Mouse (Mus musculus) forebrain, embryonic 14.5 days (tissue): ENCODE measurements around the gene Olfr894. TPM values are rescaled to one million over a fixed set of nuclear protein-coding genes. Genes with fewer than 3 reads are reported as not detected.
"Not testable (repeated sequence)": the region's sequence is repeated elsewhere in the genome, so short reads cannot be mapped to it uniquely, and the experiment has no call there.

Experiments
- ATAC-seq: fragments of 200-750 bp; cut with Nextera tagmentation; 2 replicates; pipeline ENCODE4 v1.8.0; 2017; ENCODE audit warnings: mild to moderate bottlenecking, moderate library complexity
- DNase-seq: peaks from one replicate; pipeline ENCODE4 v3.0.0-alpha.2; 2015; ENCODE audit warnings: low spot score
- H3K27ac ChIP-seq: fragments of 300-500 bp; sonication (generic); 2 replicates; pipeline ENCODE4 v1.5.1; 2014; ENCODE audit warnings: low read depth, mild to moderate bottlenecking, control low read depth, low read length, moderate library complexity
- H3K27me3 ChIP-seq: fragments of 300-500 bp; sonication (generic); replicated peaks from 2 replicates; pipeline ENCODE4 v1.6.1; 2014; ENCODE audit warnings: low read length, control low read depth, mixed read lengths; ENCODE audit not compliant: control insufficient read depth, insufficient read depth
- H3K36me3 ChIP-seq: fragments of 300-500 bp; sonication (generic); 2 replicates; pipeline ENCODE4 v1.6.1; 2014; ENCODE audit warnings: low read length, control low read depth; ENCODE audit not compliant: control insufficient read depth, insufficient read depth
- H3K4me1 ChIP-seq: fragments of 300-500 bp; sonication (generic); 2 replicates; pipeline ENCODE4 v1.6.1; 2014; ENCODE audit warnings: antibody characterized with exemption, low read length, control low read depth; ENCODE audit not compliant: control insufficient read depth, insufficient read depth
- H3K4me2 ChIP-seq: fragments of 300-500 bp; sonication (generic); 2 replicates; pipeline ENCODE4 v1.6.1; 2014; ENCODE audit warnings: mild to moderate bottlenecking, control low read depth, low read length
- H3K4me3 ChIP-seq: fragments of 300-500 bp; sonication (generic); 2 replicates; pipeline ENCODE4 v1.5.1; 2014; ENCODE audit warnings: low read depth, low read length, control low read depth
- H3K9ac ChIP-seq: fragments of 300-500 bp; sonication (generic); 2 replicates; pipeline ENCODE4 v1.6.1; 2014; ENCODE audit warnings: mild to moderate bottlenecking, low read length, control low read depth, moderate library complexity
- H3K9me3 ChIP-seq: fragments of 300-500 bp; sonication (generic); replicated peaks from 2 replicates; pipeline ENCODE4 v1.6.1; 2016; ENCODE audit warnings: low read length, control low read depth, mixed read lengths; ENCODE audit not compliant: control insufficient read depth
- WGBS: fragments of 180-500 bp; shearing (Covaris S2); extraction: QIAGEN DNeasy Blood & Tissue Kit; methylation state at CpG from one replicate; pipeline ENCODE4 v1.1.7; 2014; 5-methylcytosine and 5-hydroxymethylcytosine counted together
- polyA plus RNA-seq: library from polyadenylated mRNA; unstranded; fragments of >200 nt; fragmentation: Nextera tagmentation; extraction: Ambion mirVana; gene quantifications from 2 replicates; pipeline ENCODE4 v1.2.1, GENCODE M21; 2014

Olfr894 gene
- polyA plus RNA-seq: not detected in 2 replicates

- H3K9me3 ChIP-seq: no peaks in the 10 kb centered on the region
- no peaks in the 10 kb centered on the region for H3K36me3 ChIP-seq
- no peak within 1 kb of the TSS for H3K4me3 ChIP-seq
- ATAC-seq (no peak), DNase-seq (no peak)
- no peaks in the 10 kb centered on the region for H3K27me3 ChIP-seq
- no peak within 1 kb of the TSS for H3K9ac ChIP-seq
- no peak within 1 kb of the TSS for H3K4me2 ChIP-seq
- H3K27ac ChIP-seq: no peak within 1 kb of the TSS
- no peaks in the 10 kb centered on the region for H3K4me1 ChIP-seq
These were observed at the start of gene Olfr894 for GRCm38 (mm10) chr9:38217755-38218154. Gene Olfr894, plus strand, starts transcription at chr9:38218055.

DNA sequence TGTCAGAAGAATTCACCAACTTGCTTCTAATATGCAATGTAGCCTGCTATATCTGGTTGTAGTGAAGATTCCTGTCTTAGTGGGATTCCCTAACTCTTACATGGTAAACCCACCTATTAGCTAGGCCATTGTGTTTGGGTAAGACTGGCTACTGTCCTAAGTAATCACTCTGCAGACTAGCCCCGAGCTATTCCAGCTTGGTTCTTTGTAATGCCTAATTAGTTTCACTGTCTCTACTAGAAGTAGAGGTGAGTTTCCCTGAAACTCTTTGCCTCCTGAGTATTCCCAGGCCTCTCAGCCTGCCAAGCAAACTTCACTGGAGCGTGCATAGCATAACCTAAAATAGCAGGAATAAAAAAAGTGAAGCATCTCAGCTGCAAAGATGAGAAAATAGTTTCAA, 49.5 kb upstream of the Olfr894 start:
- WGBS: 44% methylated on average over 2 of the region's 2 CpGs
- not testable (repeated sequence) for H3K4me2 ChIP-seq, H3K36me3 ChIP-seq, H3K4me1 ChIP-seq, H3K27me3 ChIP-seq, DNase-seq, H3K27ac ChIP-seq, ATAC-seq, H3K9ac ChIP-seq, H3K4me3 ChIP-seq, H3K9me3 ChIP-seq

DNA sequence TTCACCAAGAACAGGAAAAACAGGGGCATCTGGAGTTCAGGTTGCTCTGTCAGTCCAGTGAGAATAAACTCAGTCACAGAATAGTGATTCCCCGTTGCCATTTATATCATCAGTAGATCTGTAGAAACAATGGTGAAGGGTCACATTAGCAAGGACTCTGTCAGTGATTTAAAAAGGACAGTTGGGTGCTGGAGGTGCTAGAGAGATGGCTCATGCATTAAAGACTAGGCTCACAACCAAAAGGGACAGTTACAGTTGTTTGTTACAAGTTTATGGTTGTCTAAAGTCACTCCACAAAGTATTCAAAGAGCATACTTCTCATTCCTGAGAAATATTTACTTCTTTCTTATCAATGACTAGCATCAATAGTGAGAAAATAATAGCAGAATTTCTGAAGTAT, 37.1 kb upstream of the Olfr894 start, which contains the start of gene Olfr891:
Olfr891 (minus strand) TSS at position 101 of the 400 bp plus-strand sequence.
- DNase-seq: no peak
- Histone ChIP-seq H3K4me1 (no peaks in the 10 kb centered on the region), H3K4me2 (no peak within 1 kb of the TSS), H3K4me3 (no peak within 1 kb of the TSS), H3K27ac (no peak within 1 kb of the TSS), H3K36me3 (no peaks in the 10 kb centered on the region), H3K27me3 (no peaks in the 10 kb centered on the region), H3K9me3 (no peaks in the 10 kb centered on the region), H3K9ac (no peak within 1 kb of the TSS)
- 93% methylated on average over 1 of the region's 1 CpGs for WGBS
- no peak for ATAC-seq

DNA sequence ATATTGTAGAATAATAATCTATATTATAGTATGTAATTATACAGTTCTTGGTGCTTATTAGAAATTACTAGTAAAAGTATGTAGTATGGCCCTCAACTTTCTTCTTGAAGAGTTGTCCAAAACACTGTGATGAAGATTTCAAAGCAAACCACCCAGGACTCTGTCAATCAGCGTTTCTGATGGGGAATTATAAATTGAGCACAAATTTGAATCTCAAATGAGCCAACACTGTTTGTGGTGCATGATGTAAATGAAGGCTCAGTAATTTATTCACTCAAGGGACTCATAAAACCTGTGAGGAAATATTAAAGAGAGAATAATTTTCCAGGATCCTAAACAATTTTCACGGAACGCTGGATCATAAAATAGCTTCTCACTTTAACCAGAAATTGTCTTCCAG, 9.8 kb upstream of the Olfr894 start, which contains the start of gene Olfr893:
Olfr893 (plus strand) TSS at position 301 of the 400 bp plus-strand sequence.
- Histone ChIP-seq H3K4me1 (no peaks in the 10 kb centered on the region), H3K27ac (no peak within 1 kb of the TSS), H3K27me3 (no peaks in the 10 kb centered on the region), H3K4me3 (no peak within 1 kb of the TSS), H3K9ac (no peak within 1 kb of the TSS), H3K36me3 (no peaks in the 10 kb centered on the region), H3K9me3 (no peaks in the 10 kb centered on the region), H3K4me2 (no peak within 1 kb of the TSS)
- DNase-seq (no peak), ATAC-seq (no peak)
- 78% methylated on average over 3 of the region's 3 CpGs for WGBS

GRCm38 (mm10) chr9:38252474-38252873, 34.6 kb downstream of the Olfr894 start, which contains the start of gene Olfr143:
Gene Olfr143, plus strand, starts transcription at chr9:38252774.
- Histone ChIP-seq H3K4me2 (no peak within 1 kb of the TSS), H3K4me1 (no peaks in the 10 kb centered on the region), H3K36me3 (no peaks in the 10 kb centered on the region), H3K27me3 (no peaks in the 10 kb centered on the region), H3K4me3 (no peak within 1 kb of the TSS), H3K27ac (no peak within 1 kb of the TSS), H3K9me3 (no peaks in the 10 kb centered on the region), H3K9ac (no peak within 1 kb of the TSS)
- ATAC-seq: no peak
- DNase-seq: no peak

- Histone ChIP-seq H3K27me3 (no peaks in the 10 kb centered on the region), H3K9me3 (no peaks in the 10 kb centered on the region), H3K9ac (no peak within 1 kb of the TSS), H3K36me3 (no peaks in the 10 kb centered on the region), H3K4me1 (no peaks in the 10 kb centered on the region), H3K4me3 (no peak within 1 kb of the TSS), H3K27ac (no peak within 1 kb of the TSS), H3K4me2 (no peak within 1 kb of the TSS)
- ATAC-seq (no peak), DNase-seq (no peak)
These were observed 49.7 kb downstream of the Olfr894 start, which contains the start of gene Olfr895 for GRCm38 (mm10) chr9:38267551-38267950. Gene Olfr895, plus strand, starts transcription at chr9:38267851.

Other genes with a start within 250 kb of the Olfr894 start
- gene Olfr881, start 226.2 kb upstream of the Olfr894 start, polyA plus RNA-seq: not detected in 2 replicates
- not detected in 2 replicates for gene Olfr883, start 192.2 kb upstream of the Olfr894 start, polyA plus RNA-seq
- gene Olfr884, start 171.5 kb upstream of the Olfr894 start, polyA plus RNA-seq: not detected in 2 replicates
- gene Olfr885, start 156.7 kb upstream of the Olfr894 start, polyA plus RNA-seq: not detected in 2 replicates
- not detected in 2 replicates for gene Olfr887, start 134.0 kb upstream of the Olfr894 start, polyA plus RNA-seq
- gene Olfr888, start 109.9 kb upstream of the Olfr894 start, polyA plus RNA-seq: not detected in 2 replicates
- 0.04 and 0.06 TPM in 2 replicates for gene Olfr889, start 102.9 kb upstream of the Olfr894 start, polyA plus RNA-seq
- not detected in 2 replicates for gene Olfr890, start 75.5 kb upstream of the Olfr894 start, polyA plus RNA-seq
- gene Olfr891, start 37.2 kb upstream of the Olfr894 start, polyA plus RNA-seq: not detected in 2 replicates
- not detected in 2 replicates for gene Olfr893, start 9.7 kb upstream of the Olfr894 start, polyA plus RNA-seq
- not detected in 2 replicates for gene Olfr143, start 34.7 kb downstream of the Olfr894 start, polyA plus RNA-seq
- gene Olfr895, start 49.8 kb downstream of the Olfr894 start, polyA plus RNA-seq: not detected in 2 replicates
- gene Olfr896-ps1, start 73.1 kb downstream of the Olfr894 start, polyA plus RNA-seq: not detected in 2 replicates
- not detected in 2 replicates for gene Olfr25, start 111.0 kb downstream of the Olfr894 start, polyA plus RNA-seq
- gene Olfr898, start 130.4 kb downstream of the Olfr894 start, polyA plus RNA-seq: not detected in 2 replicates
- gene Olfr250, start 148.8 kb downstream of the Olfr894 start, polyA plus RNA-seq: not detected in 2 replicates
- not detected in 2 replicates for gene Olfr251, start 159.0 kb downstream of the Olfr894 start, polyA plus RNA-seq
- gene Olfr147, start 183.6 kb downstream of the Olfr894 start, polyA plus RNA-seq: not detected in 2 replicates
- not detected in 2 replicates for gene Olfr901, start 211.4 kb downstream of the Olfr894 start, polyA plus RNA-seq
- gene Olfr902, start 229.6 kb downstream of the Olfr894 start, polyA plus RNA-seq: not detected in 2 replicates
- gene Olfr904, start 245.1 kb downstream of the Olfr894 start, polyA plus RNA-seq: not detected in 2 replicates